Mouse (Mus musculus) E14TG2a.4 (cell line): Measurements from ENCODE around the gene Snx5.

ENCODE experiments used
- CTCF ChIP-seq: conservative IDR thresholded peaks from 2 replicates; pipeline ENCODE4 v1.5.1; 2014; ENCODE audit warnings: low read length
- NANOG ChIP-seq: IDR thresholded peaks from 2 replicates; pipeline ENCODE4 v1.6.1; 2014; ENCODE audit warnings: borderline replicate concordance, low read length, mixed read lengths

DNA sequence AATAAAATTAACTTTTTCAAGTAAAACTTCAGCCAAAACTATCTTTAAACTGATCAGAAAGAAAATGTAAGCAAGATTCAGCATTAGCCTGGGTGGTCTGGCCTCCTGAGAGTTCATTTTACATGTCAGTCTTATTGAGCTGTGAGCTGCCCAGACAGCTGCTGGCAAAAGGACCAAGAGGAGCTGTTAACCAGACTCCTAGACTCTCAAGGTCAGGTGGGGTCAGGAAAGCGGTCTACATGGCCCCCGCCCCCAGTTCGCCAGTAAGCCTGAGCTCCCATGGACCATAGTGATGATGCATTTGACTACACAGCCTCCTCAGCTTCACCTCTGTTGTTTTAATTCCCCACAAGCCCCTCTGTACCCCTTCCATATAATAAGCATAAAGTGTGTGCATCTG, 34.9 kb downstream of the Snx5 start:
- TF ChIP-seq CTCF (no peak), NANOG (no peak)
